Mouse (Mus musculus) splenic B cell, adult 2 months (primary cell): Measurements from ENCODE around the gene Pwp2.

ENCODE experiments used
- DNase-seq: peaks from one replicate; pipeline ENCODE4 v3.0.0-alpha.2; 2011; ENCODE audit warnings: low read depth, low spot score
- H3K27me3 ChIP-seq: 2 replicates; pipeline ENCODE4 v1.6.1; 2012; ENCODE audit warnings: mild to moderate bottlenecking, low read length, moderate library complexity, mixed read lengths; ENCODE audit not compliant: control insufficient read depth, poor library complexity, insufficient read depth, severe bottlenecking
- H3K36me3 ChIP-seq: 2 replicates; pipeline ENCODE4 v1.6.1; 2012; ENCODE audit warnings: mild to moderate bottlenecking, low read length, moderate library complexity, mixed read lengths; ENCODE audit not compliant: control insufficient read depth, poor library complexity, insufficient read depth, severe bottlenecking

The Pwp2 gene

DNA sequence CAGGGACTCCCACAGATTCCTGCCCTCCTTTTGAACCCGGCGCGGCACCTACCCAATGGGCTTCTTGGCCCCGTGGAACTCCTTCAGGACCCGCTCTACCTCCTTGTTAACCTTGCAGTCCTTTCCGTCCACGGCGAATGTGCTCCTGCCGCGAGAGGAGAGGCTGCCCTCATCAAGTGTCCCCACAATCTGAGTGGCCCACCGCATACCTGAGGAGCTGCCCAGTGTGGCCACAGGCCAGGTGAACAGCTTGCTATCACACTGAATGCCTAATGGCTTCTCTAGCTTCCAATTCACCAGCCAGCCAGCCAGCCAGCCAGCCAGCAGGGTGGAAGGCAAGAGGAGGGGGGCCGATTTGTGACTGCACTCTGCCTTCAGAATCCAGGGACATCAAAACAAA lies 20.2 kb downstream of the Pwp2 start:
- Histone ChIP-seq H3K27me3 (no peaks in the 10 kb centered on the region), H3K36me3 (peaks cover 3% of the 10 kb centered on the region)
- no peak for DNase-seq

DNA sequence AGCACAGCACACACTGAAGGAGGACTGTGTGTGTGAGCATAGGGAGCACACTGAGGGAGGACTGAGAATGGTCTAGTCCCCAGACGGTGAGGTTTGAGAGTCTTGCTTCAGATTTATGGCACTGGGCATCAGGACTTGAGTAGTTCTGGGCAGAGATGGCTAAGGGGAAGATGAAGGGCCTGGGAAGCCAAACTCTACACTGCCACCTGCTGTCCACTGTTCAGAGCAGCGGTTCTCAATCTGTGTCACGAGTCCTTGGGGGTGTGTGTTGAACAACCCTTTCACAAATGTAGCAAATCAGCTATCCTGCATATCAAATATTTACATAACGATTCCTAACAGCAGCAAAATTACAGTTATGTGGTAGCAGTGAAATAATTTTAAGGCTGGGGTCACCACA lies 21.0 kb downstream of the Pwp2 start:
- Histone ChIP-seq H3K36me3 (peaks cover 3% of the 10 kb centered on the region), H3K27me3 (no peaks in the 10 kb centered on the region)
- peak; percentile 90 for DNase-seq

DNA sequence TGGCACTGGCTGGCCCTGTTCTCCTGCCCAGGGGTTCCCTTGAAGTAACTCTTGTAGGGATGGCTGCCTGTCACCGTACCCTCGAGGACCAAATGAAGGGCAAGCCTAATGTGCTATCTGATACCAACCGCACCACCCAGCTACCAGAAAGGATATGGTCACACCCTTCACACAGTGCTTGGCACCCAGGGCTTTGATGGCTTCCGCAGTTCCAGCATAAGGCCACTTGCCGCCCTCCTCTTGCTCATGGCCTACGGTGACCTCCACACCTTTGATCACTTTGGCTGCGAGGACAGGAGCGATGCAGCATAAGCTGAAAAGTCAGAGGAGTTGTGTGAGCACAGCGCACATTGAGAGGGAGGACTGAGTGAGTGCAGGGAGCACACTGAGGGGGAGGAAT lies 21.7 kb downstream of the Pwp2 start:
- no peak for DNase-seq

DNA sequence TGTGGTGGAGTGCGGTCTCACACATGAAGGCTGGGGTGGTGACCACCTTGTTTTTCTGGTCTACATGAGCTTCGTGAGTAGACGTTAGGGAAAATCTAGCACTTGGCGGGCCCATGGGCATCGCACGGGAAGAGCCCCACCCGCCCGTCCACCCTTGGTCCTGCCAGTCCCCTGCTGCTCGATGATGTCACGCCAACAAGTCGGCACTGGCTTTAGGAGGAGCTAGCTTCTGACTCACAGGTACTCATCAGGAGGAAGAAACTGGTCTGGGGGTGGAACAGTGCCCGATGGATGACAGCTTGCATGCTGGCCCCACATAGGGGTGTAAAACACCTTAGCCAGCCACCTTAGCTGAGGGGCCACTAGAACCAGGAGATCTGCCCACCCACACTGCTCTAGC lies 22.3 kb downstream of the Pwp2 start:
- DNase-seq, result no peak
- H3K36me3 ChIP-seq, result peaks cover 3% of the 10 kb centered on the region
- H3K27me3 ChIP-seq, result no peaks in the 10 kb centered on the region

More for the DNA sequence above, 21.7 kb downstream of the Pwp2 start:
- H3K36me3 ChIP-seq, result peaks cover 3% of the 10 kb centered on the region
- H3K27me3 ChIP-seq, result no peaks in the 10 kb centered on the region

DNA sequence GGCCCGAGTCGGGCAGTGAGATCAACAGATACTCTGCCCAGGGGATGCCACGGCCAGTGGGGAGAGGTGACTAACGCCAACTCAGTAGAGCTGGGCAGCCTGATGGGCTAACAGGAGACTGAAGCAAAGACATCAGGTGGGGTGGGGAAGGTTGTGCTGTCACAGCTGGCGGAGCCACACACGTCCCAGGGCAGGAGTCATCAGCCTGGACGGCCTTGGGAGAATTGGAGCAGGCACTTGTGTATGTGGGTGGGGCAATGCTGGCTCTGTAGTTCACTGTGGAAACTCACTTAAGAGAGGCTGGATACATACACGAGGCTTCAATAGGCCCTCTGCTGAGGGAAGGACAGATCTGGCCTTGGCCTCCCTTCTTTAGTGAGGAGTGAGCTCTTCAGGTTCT lies 23.9 kb downstream of the Pwp2 start:
- no peaks in the 10 kb centered on the region for H3K27me3 ChIP-seq
- DNase-seq, result no peak

DNA sequence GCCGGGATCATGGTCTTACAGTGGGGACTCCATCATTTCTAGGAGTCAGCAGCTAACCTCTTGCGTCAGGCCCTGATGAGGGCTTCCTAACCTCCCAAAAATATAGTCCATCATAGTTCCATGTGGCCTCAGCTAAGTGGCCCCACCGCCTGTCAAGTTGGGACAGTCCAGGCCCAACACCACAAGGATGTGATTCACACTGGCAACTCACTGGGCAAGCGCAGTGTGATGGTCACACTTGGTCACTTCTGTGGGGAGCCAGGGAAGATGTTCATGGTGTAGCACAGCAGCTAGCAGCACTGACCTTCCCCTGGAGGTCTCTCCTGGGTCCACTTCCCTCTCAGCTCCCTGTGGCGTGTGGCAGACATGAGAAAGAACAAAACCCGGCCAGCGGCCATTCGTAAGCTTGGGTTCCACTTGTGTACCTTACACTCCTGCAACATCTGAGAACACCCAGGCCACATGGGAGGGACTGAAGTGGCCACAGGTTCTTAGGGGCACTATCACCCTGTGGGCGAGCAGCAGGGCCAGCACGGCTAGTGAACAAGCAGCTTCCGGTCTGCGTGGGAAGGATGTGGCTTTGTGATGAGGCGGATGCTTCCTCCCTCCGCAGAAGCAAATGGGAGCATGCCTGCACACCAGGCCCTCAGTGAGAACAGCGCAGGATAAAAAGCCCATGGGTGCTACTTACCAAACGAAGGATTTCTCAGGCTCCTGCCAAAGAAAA lies 24.4 kb downstream of the Pwp2 start:
- Histone ChIP-seq H3K36me3 (peaks cover 3% of the 10 kb centered on the region), H3K27me3 (no peaks in the 10 kb centered on the region)
- peak; percentile 66 for DNase-seq

More for the DNA sequence above, 23.9 kb downstream of the Pwp2 start:
- peaks cover 3% of the 10 kb centered on the region for H3K36me3 ChIP-seq

DNA sequence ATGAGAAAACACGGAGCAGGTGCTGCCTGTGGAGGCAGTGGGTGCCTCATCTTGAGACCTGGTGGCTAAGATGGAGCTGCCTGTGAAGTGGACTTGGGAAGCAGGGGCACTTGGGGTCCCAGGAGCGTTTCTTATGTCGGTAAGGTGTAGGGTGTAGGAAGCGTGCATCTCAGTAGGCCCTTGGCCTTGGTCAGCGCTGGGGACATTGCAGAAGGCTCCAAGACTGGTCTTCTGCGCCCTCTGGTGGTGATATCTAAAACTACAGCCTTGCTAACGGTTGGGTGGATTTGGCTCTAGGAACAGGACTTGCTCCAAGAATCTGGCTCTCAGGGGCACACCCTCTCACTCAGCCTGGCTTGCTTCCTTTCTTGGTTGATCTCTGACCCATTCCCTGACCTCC lies 25.0 kb downstream of the Pwp2 start:
- H3K27me3 ChIP-seq, result no peaks in the 10 kb centered on the region
- H3K36me3 ChIP-seq, result peaks cover 2% of the 10 kb centered on the region
- DNase-seq, result peak; percentile 90

DNA sequence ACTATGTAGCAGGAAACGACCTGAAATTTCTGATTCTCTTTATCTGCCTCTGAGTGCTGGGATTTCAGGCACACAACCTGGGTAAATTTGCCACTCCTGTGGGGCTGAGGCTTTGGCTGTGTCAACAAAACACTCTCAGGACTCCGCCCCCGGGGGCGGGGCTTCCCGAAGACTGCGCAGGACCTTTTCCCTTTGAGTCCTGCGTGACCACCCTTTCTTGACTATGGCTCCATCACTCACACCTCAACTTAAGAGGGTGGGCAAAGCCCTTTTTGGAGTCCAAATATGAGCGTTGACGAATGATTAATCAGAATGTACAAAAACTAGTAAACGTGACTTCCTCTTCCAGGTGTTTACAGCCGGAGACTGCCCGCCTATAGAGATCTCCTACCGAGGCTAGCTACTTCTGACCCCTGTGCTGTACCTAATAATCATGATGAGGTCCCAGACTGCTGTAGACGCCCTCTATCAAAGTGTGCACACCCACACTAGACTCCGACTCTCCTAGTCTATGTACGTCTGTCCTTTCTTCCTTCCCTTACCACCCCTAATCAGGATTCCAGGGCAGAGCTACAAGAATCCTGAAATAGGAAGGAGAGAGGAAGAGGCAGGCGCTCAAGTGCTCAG lies 25.6 kb downstream of the Pwp2 start:
- Histone ChIP-seq H3K27me3 (no peaks in the 10 kb centered on the region), H3K36me3 (no peaks in the 10 kb centered on the region; the same call in 1 of the 2 replicates)
- DNase-seq, result peak; percentile 72

DNA sequence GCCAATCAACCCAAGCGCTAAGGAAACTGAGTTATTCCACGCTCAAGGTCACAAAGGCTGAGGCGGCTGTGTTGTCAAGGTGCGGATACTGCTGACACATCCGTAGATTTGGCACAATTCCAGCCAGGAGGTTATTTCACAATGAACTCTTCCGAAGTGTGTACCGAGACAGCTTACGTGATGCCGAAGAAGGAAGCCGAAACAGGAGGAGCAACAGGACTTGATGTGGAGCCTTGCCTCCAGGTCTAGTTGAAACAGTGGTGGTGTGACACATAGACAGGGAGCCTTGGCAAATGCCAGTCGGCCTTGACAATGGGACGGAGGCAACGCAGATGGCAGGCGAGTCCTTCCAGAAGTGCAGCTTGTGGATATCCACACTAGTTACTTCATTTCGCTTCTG lies 26.9 kb downstream of the Pwp2 start:
- Histone ChIP-seq H3K27me3 (no peaks in the 10 kb centered on the region), H3K36me3 (no peaks in the 10 kb centered on the region; the same call in 1 of the 2 replicates)
- DNase-seq, result no peak

DNA sequence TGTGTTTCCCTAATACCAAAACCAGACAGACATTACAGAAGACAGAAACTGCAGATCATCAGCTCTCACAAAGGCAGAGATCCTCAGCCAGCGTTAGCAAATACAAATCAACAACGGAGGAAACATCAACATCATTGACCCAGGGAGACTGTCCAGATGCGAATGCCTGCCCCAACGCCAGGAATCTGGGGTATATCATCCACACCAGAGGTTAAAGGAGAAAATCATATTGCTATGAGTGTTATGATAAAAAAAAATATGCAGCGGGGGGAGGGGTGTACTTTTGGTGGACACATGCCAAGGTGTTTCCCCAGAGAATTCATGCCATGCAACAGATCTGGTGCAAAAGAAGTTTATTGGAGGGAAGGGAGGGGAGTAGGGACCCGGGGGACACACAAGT lies 28.0 kb downstream of the Pwp2 start:
- Histone ChIP-seq H3K27me3 (no peaks in the 10 kb centered on the region), H3K36me3 (no peaks in the 10 kb centered on the region; the same call in 1 of the 2 replicates)
- DNase-seq, result no peak

DNA sequence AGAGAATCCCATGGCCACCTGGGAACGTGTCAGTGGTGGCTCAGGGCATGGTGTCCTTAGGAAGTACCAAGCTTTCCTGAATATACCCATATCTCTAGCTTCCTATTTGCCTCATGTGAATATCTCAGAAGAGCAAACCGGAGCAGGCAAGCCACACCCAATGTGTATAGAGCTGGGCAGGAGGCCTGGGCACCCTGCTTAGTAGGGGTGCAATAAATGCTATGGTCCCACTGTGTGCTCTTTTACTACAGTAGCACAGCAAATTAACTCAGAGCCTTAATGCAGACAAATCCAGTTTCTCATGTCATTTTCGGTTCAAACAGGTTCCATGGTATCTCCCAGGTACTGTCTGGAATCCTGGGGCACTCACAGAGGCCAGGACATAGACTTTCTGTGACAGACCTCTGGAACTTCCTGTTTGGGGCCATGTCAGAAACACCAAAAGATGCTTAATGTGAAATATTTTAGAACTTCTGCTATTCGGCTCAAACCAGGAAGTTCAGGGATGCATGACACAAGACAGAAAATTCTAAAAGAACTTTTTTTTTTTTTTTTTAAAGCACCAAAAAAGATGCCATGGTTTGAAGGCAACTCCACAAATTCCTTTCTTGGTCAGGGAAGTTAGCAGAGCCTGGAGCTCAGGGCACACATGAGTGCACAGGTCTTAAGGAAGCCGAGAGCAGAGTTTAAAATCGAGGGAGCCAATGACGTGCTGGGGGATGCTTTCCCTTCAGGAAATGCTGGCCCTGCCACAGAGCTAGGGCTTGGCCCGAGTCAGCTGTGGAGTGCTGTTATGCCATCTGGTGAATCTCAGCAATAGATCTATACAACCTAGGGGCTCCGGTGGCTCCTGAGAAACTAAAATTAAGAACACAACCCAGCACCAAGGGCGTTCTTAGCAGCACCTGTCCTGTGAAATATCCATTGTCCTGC lies 35.8 kb downstream of the Pwp2 start:
- peak; percentile 77 for DNase-seq
- no peaks in the 10 kb centered on the region for H3K27me3 ChIP-seq
- H3K36me3 ChIP-seq, result no peaks in the 10 kb centered on the region

DNA sequence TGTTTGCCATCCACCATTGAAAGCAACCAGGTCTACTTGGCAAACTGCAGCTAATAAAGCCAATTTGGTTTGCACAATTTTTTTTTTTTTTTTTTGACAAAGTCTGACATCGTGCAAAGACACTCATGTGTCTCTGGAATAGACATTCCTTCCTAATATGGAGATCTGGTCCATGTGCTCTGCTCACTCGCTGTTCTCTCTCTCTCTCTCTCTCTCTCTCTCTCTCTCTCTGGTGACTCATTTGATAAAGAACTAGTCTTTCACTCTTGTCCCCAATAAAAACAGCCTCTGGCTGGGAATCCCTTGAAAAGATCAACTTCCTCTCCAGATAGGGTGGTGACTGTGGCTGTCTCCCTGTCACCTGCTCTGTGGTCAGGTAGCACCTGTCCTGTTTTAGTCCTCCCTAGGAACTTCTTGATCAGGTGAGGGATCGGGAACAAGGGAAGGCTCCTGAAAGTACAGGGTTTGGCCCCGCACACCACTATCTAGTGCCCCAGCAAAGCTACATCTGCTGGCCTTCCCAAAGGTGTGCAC lies 37.0 kb downstream of the Pwp2 start:
- no peaks in the 10 kb centered on the region for H3K36me3 ChIP-seq
- no peaks in the 10 kb centered on the region for H3K27me3 ChIP-seq
- no peak for DNase-seq

DNA sequence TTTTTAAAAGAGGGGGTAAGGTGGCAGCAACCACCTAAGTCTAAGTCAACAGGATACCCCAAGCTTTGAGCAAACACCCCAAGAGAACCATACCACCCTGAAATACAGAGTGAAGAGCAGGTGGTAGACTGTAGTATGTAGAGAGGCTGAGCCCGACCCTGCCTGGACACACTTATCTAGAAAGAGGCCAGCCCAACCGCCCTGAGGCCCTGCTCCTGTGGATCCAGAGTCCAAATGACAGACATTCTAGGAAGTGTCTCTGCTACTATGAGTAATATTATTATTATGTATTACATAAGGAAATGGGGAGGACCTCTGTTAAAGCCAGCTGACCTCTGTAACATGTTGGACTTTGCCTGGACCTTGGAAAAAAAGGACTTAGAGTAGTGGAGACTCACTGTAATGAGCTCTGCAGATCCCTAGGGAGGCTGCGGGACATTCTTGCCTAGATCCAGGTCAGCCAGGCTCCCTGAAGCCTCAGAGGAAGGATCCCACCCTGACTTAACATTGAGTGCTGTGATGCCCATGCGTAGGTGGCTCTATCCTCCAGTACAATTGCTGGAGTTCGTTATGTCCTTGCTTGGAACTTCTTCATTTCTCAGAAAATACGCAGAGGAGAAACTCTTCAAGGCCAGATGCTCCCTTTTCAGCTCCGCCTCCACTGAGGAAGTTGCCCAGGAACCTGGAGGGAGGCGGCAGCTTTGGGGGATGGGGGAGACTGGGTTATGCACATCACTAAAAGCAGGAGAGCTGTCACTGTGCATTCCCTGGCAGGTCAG lies 41.0 kb downstream of the Pwp2 start:
- H3K27me3 ChIP-seq, result no peaks in the 10 kb centered on the region
- no peak for DNase-seq

DNA sequence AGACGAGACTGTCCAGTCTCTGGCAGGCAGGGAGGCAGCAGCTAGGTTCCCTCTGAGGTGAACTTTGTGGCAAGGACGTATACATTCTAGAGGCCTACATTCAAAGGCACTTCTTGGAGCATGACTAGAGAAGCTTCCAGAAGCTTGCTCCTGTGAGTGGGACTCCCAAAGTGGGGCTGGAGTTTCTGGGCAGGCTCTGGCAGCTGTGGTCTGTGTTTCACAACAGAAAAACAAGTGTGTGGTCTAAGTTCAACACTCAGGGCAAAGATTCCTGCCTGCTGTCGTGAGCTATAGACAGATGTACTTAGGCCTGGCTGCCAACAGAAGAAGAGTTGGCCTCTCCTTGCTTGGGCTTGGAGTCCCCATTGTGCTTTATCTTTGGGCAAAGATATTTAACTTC lies 44.1 kb downstream of the Pwp2 start:
- H3K27me3 ChIP-seq, result no peaks in the 10 kb centered on the region
- no peaks in the 10 kb centered on the region for H3K36me3 ChIP-seq
- no peak for DNase-seq

More for the DNA sequence above, 41.0 kb downstream of the Pwp2 start:
- H3K36me3 ChIP-seq, result no peaks in the 10 kb centered on the region
